Mouse (Mus musculus) urinary bladder, adult 18-20 months (tissue): ENCODE data around the gene 1500009L16Rik.

Experiments used
- DNase-seq, 2 experiments: peaks; one replicate each; pipeline ENCODE4 v3.0.0; 2022; ENCODE audit warnings: low spot score in 2 of 2, mixed read lengths in 2 of 2

Gene 1500009L16Rik

GRCm38 (mm10) chr10:83722579-83723031 is at the start of gene 1500009L16Rik:
Gene 1500009L16Rik, plus strand, starts transcription at chr10:83722865.
- DNase-seq: peak; percentile 12 to 18

- no peak for DNase-seq
Observed at GRCm38 (mm10) chr10:83681334-83681733, 41.3 kb upstream of the 1500009L16Rik start.

- no peak for DNase-seq
Observed at GRCm38 (mm10) chr10:83688215-83688614, 34.5 kb upstream of the 1500009L16Rik start.

- no peak for DNase-seq
Observed at GRCm38 (mm10) chr10:83692175-83692895, 30.3 kb upstream of the 1500009L16Rik start.

- DNase-seq: no peak
Observed at GRCm38 (mm10) chr10:83696226-83696625, 26.4 kb upstream of the 1500009L16Rik start.

GRCm38 (mm10) chr10:83706628-83707027 is 16.0 kb upstream of the 1500009L16Rik start:
- no peak for DNase-seq

GRCm38 (mm10) chr10:83709920-83710319 is 12.7 kb upstream of the 1500009L16Rik start:
- DNase-seq: no peak

GRCm38 (mm10) chr10:83711769-83712168 is 10.9 kb upstream of the 1500009L16Rik start:
- peak in 1 of 2 experiments; percentile 16 for DNase-seq

- DNase-seq: no peak
Observed at GRCm38 (mm10) chr10:83718855-83719474, 3.7 kb upstream of the 1500009L16Rik start.

- DNase-seq: no peak
Observed at GRCm38 (mm10) chr10:83723055-83723454, 390 bp downstream of the 1500009L16Rik start.

GRCm38 (mm10) chr10:83724351-83725059 is 1.8 kb downstream of the 1500009L16Rik start:
- DNase-seq: no peak

GRCm38 (mm10) chr10:83726164-83726563 is 3.5 kb downstream of the 1500009L16Rik start:
- DNase-seq: no peak

- no peak for DNase-seq
Observed at GRCm38 (mm10) chr10:83727846-83728245, 5.2 kb downstream of the 1500009L16Rik start.

GRCm38 (mm10) chr10:83728529-83728928 is 5.9 kb downstream of the 1500009L16Rik start:
- no peak for DNase-seq

- no peak for DNase-seq
Observed at GRCm38 (mm10) chr10:83729076-83729475, 6.4 kb downstream of the 1500009L16Rik start.

GRCm38 (mm10) chr10:83729492-83729891 is 6.8 kb downstream of the 1500009L16Rik start:
- peak; percentile 61 to 90 for DNase-seq

GRCm38 (mm10) chr10:83733725-83734124 is 11.1 kb downstream of the 1500009L16Rik start:
- DNase-seq: no peak

- DNase-seq: no peak
Observed at GRCm38 (mm10) chr10:83738996-83739655, 16.5 kb downstream of the 1500009L16Rik start.

GRCm38 (mm10) chr10:83744656-83745055 is 22.0 kb downstream of the 1500009L16Rik start:
- no peak for DNase-seq

GRCm38 (mm10) chr10:83753056-83753455 is 30.4 kb downstream of the 1500009L16Rik start:
- DNase-seq: no peak

GRCm38 (mm10) chr10:83757343-83757962 is 34.8 kb downstream of the 1500009L16Rik start:
- DNase-seq: no peak
